Mouse (Mus musculus) testis, adult 2 months (tissue): ENCODE measurements around the gene Kars. TPM values are rescaled to one million over a fixed set of nuclear protein-coding genes. Genes with fewer than 3 reads are reported as not detected.

ENCODE experiments used
- H3K27ac ChIP-seq: fragments of 200-500 bp; 2 replicates; pipeline ENCODE4 v1.5.1; 2012; ENCODE audit warnings: low read depth, low read length; ENCODE audit not compliant: control insufficient read depth, insufficient read depth
- H3K27me3 ChIP-seq: fragments of 200-500 bp; 2 replicates; pipeline ENCODE4 v1.6.1; 2012; ENCODE audit warnings: mild to moderate bottlenecking, low read length, moderate library complexity; ENCODE audit not compliant: control insufficient read depth, insufficient read depth
- H3K36me3 ChIP-seq: fragments of 200-500 bp; 2 replicates; pipeline ENCODE4 v1.6.1; 2012; ENCODE audit warnings: mild to moderate bottlenecking, low read length; ENCODE audit not compliant: control insufficient read depth, insufficient read depth
- H3K4me1 ChIP-seq: fragments of 200-500 bp; 2 replicates; pipeline ENCODE4 v1.6.1; 2012; ENCODE audit warnings: low read length; ENCODE audit not compliant: control insufficient read depth, insufficient read depth
- H3K4me3 ChIP-seq: fragments of 200-500 bp; 2 replicates; pipeline ENCODE4 v1.5.1; 2012; ENCODE audit warnings: low read depth, mild to moderate bottlenecking, low read length, moderate library complexity, mixed read lengths; ENCODE audit not compliant: control insufficient read depth
- CTCF ChIP-seq: fragments of 200-500 bp; IDR thresholded peaks from 2 replicates; pipeline ENCODE4 v1.5.1; 2012; ENCODE audit warnings: low read depth, mild to moderate bottlenecking, inconsistent platforms, low read length, moderate library complexity; ENCODE audit not compliant: control insufficient read depth, insufficient read depth, insufficient replicate concordance
- POLR2A ChIP-seq: fragments of 200-500 bp; IDR thresholded peaks from 2 replicates; pipeline ENCODE4 v1.6.1; 2012; ENCODE audit warnings: low read depth, mild to moderate bottlenecking, inconsistent platforms, low read length, moderate library complexity; ENCODE audit not compliant: control insufficient read depth
- polyA plus RNA-seq: library from polyadenylated mRNA; depleted of rRNA; stranded (reverse); fragments of >200 nt; gene quantifications from 2 replicates; pipeline ENCODE4 v1.2.3, GENCODE M21; 2012

The Kars gene
- polyA plus RNA-seq, 1 experiment = 59.9 TPM

DNA sequence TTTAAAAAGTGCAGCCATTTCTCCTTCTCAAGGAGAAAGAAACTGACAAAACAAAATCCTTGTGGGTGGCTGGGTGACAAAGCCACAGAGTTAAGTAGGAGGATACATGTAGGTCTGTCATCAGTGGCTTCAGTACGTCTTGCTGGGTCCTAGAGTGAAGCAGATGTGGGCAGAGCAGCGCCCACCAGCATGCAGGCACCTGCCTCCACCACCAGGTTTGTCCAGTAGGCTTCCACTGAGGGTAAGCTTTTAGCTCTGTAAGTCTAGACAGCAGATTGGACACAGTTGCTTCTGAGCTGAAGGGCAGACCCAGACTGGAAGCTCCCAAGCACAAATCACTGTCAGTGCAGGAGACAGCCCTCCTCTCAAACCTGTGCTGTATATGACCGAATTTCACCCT, 49.8 kb downstream of the Kars start:
- TF ChIP-seq CTCF (no peak), POLR2A (no peak)
- Histone ChIP-seq H3K27ac (no peak overlapping the region), H3K27me3 (no peaks in the 10 kb centered on the region), H3K4me3 (no peak overlapping the region), H3K4me1 (no peaks in the 10 kb centered on the region), H3K36me3 (peaks cover 2% of the 10 kb centered on the region; the same call in 1 of the 2 replicates)

GRCm38 (mm10) chr8:111960591-111961321, 50.4 kb downstream of the Kars start:
- Histone ChIP-seq H3K27me3 (no peaks in the 10 kb centered on the region), H3K36me3 (peaks cover 2% of the 10 kb centered on the region; the same call in 1 of the 2 replicates), H3K4me1 (no peaks in the 10 kb centered on the region), H3K4me3 (no peak overlapping the region), H3K27ac (no peak overlapping the region)
- TF ChIP-seq CTCF (no peak), POLR2A (no peak)

GRCm38 (mm10) chr8:111957231-111957630, 53.9 kb downstream of the Kars start:
- Histone ChIP-seq H3K36me3 (peaks cover 2% of the 10 kb centered on the region; the same call in 1 of the 2 replicates), H3K4me3 (no peak overlapping the region)
- TF ChIP-seq POLR2A (no peak), CTCF (no peak)

GRCm38 (mm10) chr8:111955879-111956278, 55.2 kb downstream of the Kars start:
- TF ChIP-seq POLR2A (no peak), CTCF (no peak)
- no peak overlapping the region for H3K27ac ChIP-seq
- peaks cover 2% of the 10 kb centered on the region; the same call in 1 of the 2 replicates for H3K36me3 ChIP-seq
- H3K4me3 ChIP-seq = no peak overlapping the region
- no peaks in the 10 kb centered on the region for H3K27me3 ChIP-seq
- no peaks in the 10 kb centered on the region for H3K4me1 ChIP-seq

More at GRCm38 (mm10) chr8:111957231-111957630, 53.9 kb downstream of the Kars start:
- no peaks in the 10 kb centered on the region for H3K27me3 ChIP-seq
- H3K4me1 ChIP-seq = no peaks in the 10 kb centered on the region
- H3K27ac ChIP-seq = no peak overlapping the region

GRCm38 (mm10) chr8:111954844-111955594, 56.1 kb downstream of the Kars start:
- Histone ChIP-seq H3K4me3 (no peak overlapping the region), H3K36me3 (peaks cover 2% of the 10 kb centered on the region; the same call in 1 of the 2 replicates), H3K4me1 (no peaks in the 10 kb centered on the region), H3K27ac (no peak overlapping the region), H3K27me3 (no peaks in the 10 kb centered on the region)
- TF ChIP-seq CTCF = no peak
- no peak for TF ChIP-seq POLR2A

DNA sequence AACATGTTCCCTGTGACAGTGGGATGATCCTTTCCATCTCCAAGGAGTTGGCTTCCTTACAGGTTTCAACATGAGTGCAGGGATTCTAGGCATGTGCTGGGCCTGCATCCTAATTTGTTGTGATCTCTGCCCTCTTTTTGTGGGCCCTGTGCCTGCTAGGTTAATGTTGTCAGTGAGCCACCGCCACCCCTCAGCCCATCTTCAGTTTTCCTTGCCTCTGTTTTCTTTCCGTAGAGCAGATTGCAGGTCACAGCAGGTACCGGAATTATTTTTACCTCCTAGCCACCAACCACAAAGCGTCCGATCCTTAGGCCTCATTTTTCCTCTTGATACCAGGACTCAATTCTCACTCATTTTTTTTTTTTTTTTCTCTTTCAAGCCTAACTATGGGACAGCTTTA, 59.2 kb downstream of the Kars start:
- Histone ChIP-seq H3K27me3 (no peaks in the 10 kb centered on the region), H3K27ac (no peak overlapping the region), H3K36me3 (peaks cover 2% of the 10 kb centered on the region; the same call in 1 of the 2 replicates), H3K4me3 (no peak overlapping the region), H3K4me1 (no peaks in the 10 kb centered on the region)
- no peak for TF ChIP-seq POLR2A
- no peak for TF ChIP-seq CTCF

DNA sequence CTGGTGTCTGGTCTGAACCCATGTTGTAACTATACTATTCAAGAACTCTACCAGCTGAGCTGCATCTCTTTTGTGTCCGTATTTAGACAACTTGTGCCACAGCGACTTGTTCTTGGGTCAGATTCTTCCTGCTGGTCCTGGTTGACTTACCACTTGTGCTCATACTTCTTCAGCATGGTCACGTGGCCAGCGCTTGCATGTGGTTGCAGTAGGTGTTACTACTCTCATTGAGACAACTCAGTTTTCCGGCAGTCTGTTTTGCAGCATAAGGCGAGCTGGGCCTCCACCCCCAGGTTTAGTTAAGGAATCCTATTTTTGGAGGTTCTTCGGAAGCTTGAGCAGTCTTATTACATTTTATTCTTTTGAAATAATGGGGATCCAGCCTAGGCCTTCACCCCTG, 59.8 kb downstream of the Kars start:
- no peaks in the 10 kb centered on the region for H3K36me3 ChIP-seq
- no peaks in the 10 kb centered on the region for H3K27me3 ChIP-seq
- no peak overlapping the region for H3K4me3 ChIP-seq
- H3K4me1 ChIP-seq = no peaks in the 10 kb centered on the region
- no peak for TF ChIP-seq CTCF
- TF ChIP-seq POLR2A = no peak
- no peak overlapping the region for H3K27ac ChIP-seq
